Mouse (Mus musculus): ENCODE measurements at regions not wholly inside any gene's neighbourhood (a gene's known extent, or its start where the extent isn't known, plus 50 kb on each side); places are given as distances from the start of the nearest gene placed in this dataset.

DNA sequence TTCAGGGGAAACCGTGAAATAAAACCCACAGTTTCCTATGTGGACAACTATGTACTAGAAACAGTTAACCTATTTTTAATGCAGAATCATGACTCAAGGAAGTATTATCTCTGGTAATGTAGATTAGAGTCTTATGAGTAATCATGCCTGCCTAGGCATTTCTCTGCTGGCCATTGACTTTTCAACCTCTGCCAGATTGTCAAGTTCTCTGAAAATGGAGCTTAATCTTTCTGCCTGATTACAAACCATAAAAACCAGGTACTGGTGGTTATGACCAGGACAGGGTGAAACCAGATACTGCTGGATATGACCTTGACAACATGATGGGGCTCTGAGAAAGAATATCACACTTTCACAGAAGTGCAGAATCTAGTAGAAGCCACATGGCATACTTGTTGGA is 297.6 kb downstream of the Sec23a start:
- TF ChIP-seq CTCF (IDR thresholded peaks at IDR 0.05; ENCODE audit: low read depth) (no peak), EP300 (IDR thresholded peaks at IDR 0.05; ENCODE audit: low read depth) (no peak)

Measured in liver, postnatal 0 days (tissue).